Mouse (Mus musculus) embryonic fibroblast, embryonic 13.5 days (primary cell): ENCODE measurements at regions not wholly inside any gene's neighbourhood (a gene's known extent, or its start where the extent isn't known, plus 50 kb on each side); places are given as distances from the start of the nearest gene placed in this dataset.

Experiments
- CTCF ChIP-seq: IDR thresholded peaks from 2 replicates; pipeline ENCODE4 v1.5.1; 2011; ENCODE audit warnings: mild to moderate bottlenecking, control low read depth, low read length, moderate library complexity, borderline replicate concordance; ENCODE audit not compliant: insufficient read depth
- POLR2A ChIP-seq: IDR thresholded peaks from 2 replicates; pipeline ENCODE4 v1.6.1; 2011; ENCODE audit warnings: low read depth, mild to moderate bottlenecking, control low read depth, low read length, moderate library complexity

- no peak for TF ChIP-seq CTCF
- no peak for TF ChIP-seq POLR2A
Measured at GRCm38 (mm10) chr13:101026043-101026442, 192.8 kb upstream of the Slc30a5 start.
